Mouse (Mus musculus): ENCODE measurements around the gene Epb41l2. TPM values are rescaled to one million over a fixed set of nuclear protein-coding genes. Genes with fewer than 3 reads are reported as not detected.

Gene Epb41l2
- 54.0 and 79.4 TPM in 2 replicates for polyA plus RNA-seq (2016; fragmentation: Nextera tagmentation; extraction: Ambion mirVana)

DNA sequence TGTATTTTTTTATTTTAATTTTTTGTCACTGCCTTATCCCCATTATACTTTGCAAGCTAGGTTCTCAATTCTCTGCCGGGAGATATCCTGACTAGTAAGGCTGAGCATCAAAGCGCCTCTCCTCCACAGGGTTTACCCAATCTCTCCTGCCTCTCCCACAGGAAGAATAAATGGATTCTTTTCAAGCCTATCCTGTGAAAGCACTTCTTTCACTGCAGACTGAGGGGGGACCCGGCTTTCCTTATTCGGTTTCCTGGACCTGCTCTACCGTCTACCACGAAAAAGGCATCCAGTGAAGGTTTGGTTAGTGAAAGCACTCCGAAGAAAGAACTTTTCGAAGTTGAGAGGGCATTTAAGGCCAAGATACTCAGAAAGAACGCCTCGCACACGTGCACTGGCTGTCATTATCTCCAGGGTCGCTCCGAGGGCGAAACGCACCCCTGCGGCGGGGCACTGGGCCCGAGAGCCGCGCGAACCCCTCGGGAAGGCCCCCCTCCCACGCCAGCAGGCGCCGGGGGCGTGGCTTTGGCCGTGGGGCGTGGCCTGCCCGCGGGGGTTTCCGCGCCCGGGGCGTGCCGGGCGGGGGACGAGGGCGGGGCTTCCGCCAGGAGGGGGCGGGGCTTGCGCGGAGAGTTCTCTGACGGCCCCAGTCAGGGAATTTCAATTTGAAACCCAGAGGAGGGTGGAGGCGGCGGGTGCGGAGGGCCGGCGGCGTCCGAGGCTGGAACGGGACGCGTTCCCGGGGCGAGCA is at the start of gene Epb41l2:
Epb41l2 (plus strand) TSS at position 591 of the 751 bp plus-strand sequence.
- H3K4me1 ChIP-seq = peaks cover 54% of the 10 kb centered on the region
- under 1% methylated on average over 55 of the region's 55 CpGs for WGBS
- H3K4me3 ChIP-seq = peak within 1 kb of the TSS; percentile 72
- H3K27me3 ChIP-seq (ENCODE audit: low read depth, poor library complexity, severe bottlenecking) = no peaks in the 10 kb centered on the region
- peak; percentile 97 for DNase-seq (ENCODE audit: low spot score)
- H3K36me3 ChIP-seq = no peaks in the 10 kb centered on the region
- H3K27ac ChIP-seq = peak within 1 kb of the TSS; percentile 96
- H3K9me3 ChIP-seq (replicated peaks) = no peaks in the 10 kb centered on the region

DNA sequence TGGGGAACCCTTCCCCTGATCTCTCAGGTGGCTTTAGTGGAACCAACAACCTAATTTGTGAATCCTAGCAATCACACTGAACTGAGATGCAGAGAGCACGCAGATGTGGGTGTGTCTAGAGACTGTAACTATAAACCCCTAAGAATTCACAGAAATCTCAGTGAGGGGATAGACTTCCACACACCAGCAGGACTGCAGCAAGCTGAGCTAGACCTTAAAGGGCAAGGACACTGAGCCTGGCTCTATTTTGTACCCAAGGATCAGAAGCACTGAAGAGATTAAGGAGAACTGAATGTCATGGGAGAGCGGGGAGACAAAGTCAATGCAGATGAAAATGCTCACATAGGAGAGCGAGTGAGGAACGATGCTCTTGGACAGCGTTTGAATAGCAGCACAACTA is 49.6 kb upstream of the Epb41l2 start:
- WGBS = 93% methylated on average over 5 of the region's 5 CpGs
- Histone ChIP-seq H3K4me3 (no peak overlapping the region), H3K27me3 (ENCODE audit: low read depth, poor library complexity, severe bottlenecking) (0 out of 2 replicates have a peak, but pooled peaks cover 4% of the 10 kb centered on the region), H3K27ac (no peak overlapping the region), H3K9me3 (replicated peaks) (no peaks in the 10 kb centered on the region), H3K36me3 (no peaks in the 10 kb centered on the region), H3K4me1 (peaks cover 14% of the 10 kb centered on the region)
- no peak for DNase-seq (ENCODE audit: low spot score)

DNA sequence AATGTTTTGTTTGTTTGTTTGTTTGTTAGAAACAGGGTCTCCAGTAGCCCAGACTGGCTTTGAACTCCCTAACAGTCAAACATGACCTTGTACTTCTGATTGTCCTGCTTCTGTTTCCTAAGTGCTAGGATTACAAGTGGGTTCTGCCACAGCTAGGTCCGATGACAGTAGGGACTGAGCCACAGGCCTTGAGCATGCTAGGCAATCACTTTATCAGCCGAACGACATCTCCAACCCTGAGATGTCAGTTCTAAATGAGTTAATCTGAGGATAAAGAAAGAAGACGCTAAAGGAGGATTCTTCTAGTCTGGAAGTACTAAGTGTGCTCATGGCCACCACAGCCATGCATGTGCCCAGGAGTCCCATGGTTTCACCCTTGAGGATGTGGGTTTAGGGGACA is 48.9 kb upstream of the Epb41l2 start:
- H3K4me3 ChIP-seq = no peak overlapping the region
- H3K27me3 ChIP-seq (ENCODE audit: low read depth, poor library complexity, severe bottlenecking) = 0 out of 2 replicates have a peak, but pooled peaks cover 4% of the 10 kb centered on the region
- H3K27ac ChIP-seq = no peak overlapping the region
- WGBS = 85% methylated on average over 4 of the region's 4 CpGs
- no peak for DNase-seq (ENCODE audit: low spot score)
- H3K9me3 ChIP-seq (replicated peaks) = no peaks in the 10 kb centered on the region
- no peaks in the 10 kb centered on the region for H3K36me3 ChIP-seq
- peaks cover 14% of the 10 kb centered on the region for H3K4me1 ChIP-seq

DNA sequence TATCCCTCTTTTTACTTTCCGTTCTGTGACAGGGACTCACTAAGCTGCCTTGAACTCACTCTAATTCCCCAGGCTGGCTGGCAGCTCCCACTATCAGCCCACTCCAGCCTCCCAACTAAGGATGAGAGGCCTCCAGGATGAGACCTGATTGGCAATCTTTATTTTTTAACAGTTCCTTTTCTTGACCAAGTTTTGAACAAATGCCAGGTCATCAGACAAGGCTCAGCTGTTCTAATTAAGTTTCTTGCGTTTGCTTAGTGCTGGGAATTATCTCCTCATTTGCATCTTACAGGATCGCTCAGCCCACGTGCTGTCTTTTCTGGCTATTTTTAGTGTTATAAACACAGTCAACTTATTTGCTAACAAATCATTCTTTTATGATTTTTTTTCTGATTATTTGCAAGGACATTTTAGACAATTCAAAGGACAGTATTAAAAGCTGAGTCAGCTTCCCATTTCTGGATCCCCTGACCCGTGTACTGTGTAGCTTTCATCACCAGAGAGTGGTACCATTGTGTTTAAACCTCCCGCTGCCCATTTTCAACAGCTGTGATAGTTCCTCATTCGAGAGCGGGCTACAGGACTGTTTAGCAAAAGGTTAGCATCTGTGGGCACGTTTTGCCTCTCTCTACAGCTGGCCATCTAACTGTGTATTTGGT is 47.9 kb upstream of the Epb41l2 start:
- Histone ChIP-seq H3K27ac (no peak overlapping the region), H3K9me3 (replicated peaks) (no peaks in the 10 kb centered on the region), H3K36me3 (no peaks in the 10 kb centered on the region), H3K4me3 (no peak overlapping the region), H3K4me1 (peaks cover 14% of the 10 kb centered on the region), H3K27me3 (ENCODE audit: low read depth, poor library complexity, severe bottlenecking) (0 out of 2 replicates have a peak, but pooled peaks cover 4% of the 10 kb centered on the region)
- 80% methylated on average over 9 of the region's 9 CpGs for WGBS
- DNase-seq (ENCODE audit: low spot score) = no peak

DNA sequence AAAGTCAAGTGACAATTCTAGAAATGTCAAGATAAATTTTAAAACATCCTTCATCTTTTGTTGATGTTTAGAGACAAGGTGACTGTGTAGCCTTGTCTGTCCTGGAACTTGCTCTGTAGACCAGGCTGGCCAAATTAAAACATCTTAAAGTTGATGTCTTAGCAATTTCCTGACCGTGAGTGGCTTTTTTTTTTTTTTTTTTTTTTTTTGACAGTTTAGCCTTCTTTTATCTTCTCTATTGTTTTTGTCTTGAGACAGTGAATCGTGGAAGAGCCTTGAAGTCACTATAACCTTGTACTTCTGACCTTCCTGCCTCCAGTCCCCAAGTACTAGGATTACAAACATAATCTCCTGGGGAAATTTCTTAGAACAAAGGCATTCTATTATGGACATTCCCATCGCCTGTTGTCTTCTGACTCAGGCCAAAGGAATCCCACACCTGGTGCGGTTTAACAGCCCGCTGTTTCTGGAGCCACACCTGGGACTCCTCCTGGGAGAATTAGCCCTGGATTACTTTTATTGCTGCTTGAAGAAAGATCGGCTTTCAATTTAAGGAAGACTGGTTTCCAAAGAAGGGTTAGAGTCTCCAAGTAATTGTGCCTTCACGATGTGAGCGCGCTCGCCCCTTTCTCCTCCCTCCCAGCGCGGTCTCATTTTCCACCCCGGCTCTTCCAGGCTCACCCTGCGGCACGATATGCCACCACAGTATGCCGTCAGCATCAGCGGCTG is 45.6 kb upstream of the Epb41l2 start:
- peaks cover 14% of the 10 kb centered on the region for H3K4me1 ChIP-seq
- no peak overlapping the region for H3K27ac ChIP-seq
- peak overlapping the region; percentile 14; the same call in 1 of the 2 replicates for H3K4me3 ChIP-seq
- H3K27me3 ChIP-seq (ENCODE audit: low read depth, poor library complexity, severe bottlenecking) = 0 out of 2 replicates have a peak, but pooled peaks cover 4% of the 10 kb centered on the region
- no peaks in the 10 kb centered on the region for H3K9me3 ChIP-seq (replicated peaks)
- 8% methylated on average over 17 of the region's 17 CpGs for WGBS
- DNase-seq (ENCODE audit: low spot score) = peak; percentile 45
- H3K36me3 ChIP-seq = no peaks in the 10 kb centered on the region

DNA sequence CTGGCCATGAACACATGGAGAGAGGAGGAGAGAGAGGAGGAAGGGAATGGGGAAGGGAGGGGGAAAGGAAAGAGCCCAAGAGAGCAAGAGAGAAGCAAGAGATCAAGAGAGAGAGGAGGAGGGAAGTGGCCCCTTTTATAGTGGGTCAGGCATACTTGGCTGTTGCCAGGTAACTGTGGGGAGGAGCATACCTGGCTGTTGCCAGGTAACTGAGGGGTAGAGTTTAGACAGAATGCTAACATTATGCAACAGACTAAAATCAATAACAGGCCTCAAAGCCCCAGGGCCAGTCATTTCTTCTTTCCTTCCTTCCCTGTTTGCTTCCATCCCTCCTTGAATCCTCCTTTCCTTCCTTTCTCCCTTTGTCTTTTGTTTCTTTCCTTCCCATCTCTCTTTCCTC is 41.9 kb upstream of the Epb41l2 start:
- Histone ChIP-seq H3K27ac (no peak overlapping the region), H3K4me3 (no peak overlapping the region), H3K27me3 (ENCODE audit: low read depth, poor library complexity, severe bottlenecking) (0 out of 2 replicates have a peak, but pooled peaks cover 2% of the 10 kb centered on the region), H3K4me1 (peaks cover 14% of the 10 kb centered on the region), H3K36me3 (no peaks in the 10 kb centered on the region), H3K9me3 (replicated peaks) (no peaks in the 10 kb centered on the region)
- DNase-seq (ENCODE audit: low spot score) = no peak

DNA sequence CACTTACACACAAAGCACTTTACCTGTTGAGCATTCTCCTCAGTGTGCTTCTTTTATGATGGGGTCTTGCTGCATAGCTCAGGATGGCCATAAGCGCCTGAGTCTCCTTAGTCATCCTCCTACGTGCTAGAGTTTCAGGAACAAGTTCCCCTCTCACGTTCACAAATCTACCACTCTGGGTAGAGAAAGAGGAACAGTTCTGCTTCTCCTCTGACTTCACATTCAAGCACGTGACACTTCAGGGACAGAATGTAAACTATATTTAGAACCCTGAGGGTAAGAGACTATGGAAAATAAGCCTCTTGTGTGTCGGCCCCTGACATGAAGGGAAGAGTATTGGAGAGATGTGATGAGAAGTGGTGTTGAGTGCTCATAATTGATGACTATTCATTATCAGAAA is 41.2 kb upstream of the Epb41l2 start:
- 90% methylated on average over 5 of the region's 5 CpGs for WGBS
- Histone ChIP-seq H3K4me3 (no peak overlapping the region), H3K36me3 (no peaks in the 10 kb centered on the region), H3K4me1 (peaks cover 10% of the 10 kb centered on the region), H3K27ac (no peak overlapping the region), H3K9me3 (replicated peaks) (no peaks in the 10 kb centered on the region), H3K27me3 (ENCODE audit: low read depth, poor library complexity, severe bottlenecking) (no peaks in the 10 kb centered on the region)
- no peak for DNase-seq (ENCODE audit: low spot score)

DNA sequence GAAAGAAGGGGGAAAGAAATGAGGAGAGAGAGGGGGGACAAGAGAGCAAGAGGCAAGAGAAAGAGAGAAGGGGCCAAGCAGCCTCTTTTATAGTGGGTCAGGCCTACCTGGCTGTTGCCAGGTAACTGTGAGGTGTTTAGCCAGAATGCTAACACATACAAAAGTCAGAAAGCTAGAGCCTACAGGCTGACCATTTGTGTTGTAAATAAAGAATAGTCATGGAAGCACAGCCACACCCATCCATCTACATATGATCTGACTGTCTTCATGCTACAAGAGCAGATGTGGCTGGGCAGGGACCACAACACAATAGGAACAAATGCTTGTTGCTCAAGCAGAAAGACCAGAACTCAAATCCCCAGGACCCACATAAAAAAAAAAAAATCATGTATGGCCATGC is 40.1 kb upstream of the Epb41l2 start:
- no peaks in the 10 kb centered on the region for H3K9me3 ChIP-seq (replicated peaks)
- H3K4me1 ChIP-seq = peaks cover 4% of the 10 kb centered on the region
- no peaks in the 10 kb centered on the region for H3K27me3 ChIP-seq (ENCODE audit: low read depth, poor library complexity, severe bottlenecking)
- no peak overlapping the region for H3K27ac ChIP-seq
- no peaks in the 10 kb centered on the region for H3K36me3 ChIP-seq
- no peak overlapping the region for H3K4me3 ChIP-seq
- DNase-seq (ENCODE audit: low spot score) = no peak

DNA sequence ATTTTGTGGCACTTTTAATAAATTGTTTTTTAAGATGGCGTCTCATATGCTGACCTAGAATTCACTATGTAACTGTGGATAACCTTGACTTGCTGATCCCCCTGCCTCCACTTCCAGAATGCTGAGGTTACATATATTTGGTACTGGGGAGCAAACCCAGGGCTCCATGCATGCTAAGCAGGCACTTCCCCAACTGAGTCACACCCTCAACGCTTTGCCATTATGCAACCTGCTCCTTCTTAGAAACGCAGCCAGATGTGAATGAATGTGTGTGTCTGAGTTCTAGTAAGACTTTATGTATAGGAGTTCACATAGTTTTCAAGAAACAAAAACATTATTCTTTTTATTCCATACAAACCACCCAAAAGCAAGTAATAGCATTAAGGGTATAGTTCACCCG is 38.4 kb upstream of the Epb41l2 start:
- H3K4me3 ChIP-seq = no peak overlapping the region
- no peaks in the 10 kb centered on the region for H3K36me3 ChIP-seq
- DNase-seq (ENCODE audit: low spot score) = no peak
- H3K27ac ChIP-seq = no peak overlapping the region
- WGBS = 86% methylated on average over 4 of the region's 4 CpGs
- no peaks in the 10 kb centered on the region for H3K9me3 ChIP-seq (replicated peaks)
- H3K27me3 ChIP-seq (ENCODE audit: low read depth, poor library complexity, severe bottlenecking) = no peaks in the 10 kb centered on the region
- H3K4me1 ChIP-seq = no peaks in the 10 kb centered on the region

DNA sequence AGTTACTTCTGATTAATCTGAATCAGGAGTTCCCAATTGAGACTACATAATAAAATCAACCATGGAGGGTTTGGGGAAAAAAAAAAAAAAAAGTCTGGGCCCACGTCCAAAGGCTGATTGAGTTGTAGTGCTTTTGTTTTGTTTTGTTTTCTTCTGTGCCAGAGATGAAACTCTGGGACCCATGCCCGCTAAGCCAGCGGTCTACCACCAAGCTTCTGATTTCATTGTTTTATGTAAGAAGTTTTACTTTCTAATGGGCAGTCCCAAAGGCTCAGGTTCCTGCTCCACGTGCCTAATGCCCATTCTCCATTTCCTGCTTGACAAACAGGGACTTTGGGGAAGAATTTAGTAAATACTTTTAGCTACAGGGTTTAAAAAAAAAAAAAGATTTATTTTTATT is 33.9 kb upstream of the Epb41l2 start:
- 91% methylated on average over 4 of the region's 4 CpGs for WGBS
- Histone ChIP-seq H3K4me3 (no peak overlapping the region), H3K27ac (no peak overlapping the region), H3K27me3 (ENCODE audit: low read depth, poor library complexity, severe bottlenecking) (no peaks in the 10 kb centered on the region), H3K4me1 (no peaks in the 10 kb centered on the region), H3K9me3 (replicated peaks) (no peaks in the 10 kb centered on the region), H3K36me3 (no peaks in the 10 kb centered on the region)
- DNase-seq (ENCODE audit: low spot score) = no peak

DNA sequence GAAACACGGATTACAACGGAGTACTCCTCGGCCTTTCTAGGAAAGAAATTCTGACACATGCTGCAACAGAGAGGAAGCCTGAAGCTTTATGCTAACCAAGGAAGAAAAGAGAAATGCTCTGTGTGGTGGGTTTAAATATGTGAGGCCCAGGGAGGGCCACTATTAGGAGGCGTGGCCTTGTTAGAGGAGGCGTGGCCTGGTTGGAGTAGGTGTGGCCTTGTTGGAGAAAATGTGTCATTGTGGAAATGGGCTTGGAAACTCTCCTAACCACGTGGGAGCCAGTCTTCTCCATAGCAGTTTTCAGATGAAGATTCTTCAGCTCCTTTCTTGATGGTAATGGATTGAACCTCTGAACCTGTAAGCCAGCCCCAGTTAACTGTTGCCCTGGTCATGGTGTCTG is 32.1 kb upstream of the Epb41l2 start:
- 82% methylated on average over 6 of the region's 6 CpGs for WGBS
- no peaks in the 10 kb centered on the region for H3K9me3 ChIP-seq (replicated peaks)
- H3K27me3 ChIP-seq (ENCODE audit: low read depth, poor library complexity, severe bottlenecking) = no peaks in the 10 kb centered on the region
- no peak overlapping the region for H3K27ac ChIP-seq
- DNase-seq (ENCODE audit: low spot score) = no peak
- no peak overlapping the region for H3K4me3 ChIP-seq
- no peaks in the 10 kb centered on the region for H3K4me1 ChIP-seq
- H3K36me3 ChIP-seq = no peaks in the 10 kb centered on the region

DNA sequence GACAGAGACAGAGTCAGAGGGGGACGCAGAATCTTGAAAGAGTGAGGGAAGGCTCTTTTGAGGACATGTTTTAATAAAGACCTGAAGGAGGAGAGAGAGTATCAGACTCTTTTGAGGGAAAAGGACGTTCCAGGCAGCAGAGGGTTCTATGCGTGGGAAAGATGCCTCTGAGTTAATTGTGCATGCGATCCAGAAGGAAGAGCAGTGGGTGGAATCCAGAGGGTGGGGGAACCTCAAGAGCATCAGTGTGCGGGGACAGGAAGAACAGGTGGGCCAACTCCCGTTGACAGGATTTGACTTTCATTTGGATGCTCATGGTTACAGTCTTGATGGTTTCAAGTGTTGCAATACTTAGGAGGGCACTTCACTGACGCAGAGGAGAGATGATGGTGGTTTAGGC is 29.5 kb upstream of the Epb41l2 start:
- H3K27me3 ChIP-seq (ENCODE audit: low read depth, poor library complexity, severe bottlenecking) = no peaks in the 10 kb centered on the region
- WGBS = 94% methylated on average over 7 of the region's 7 CpGs
- H3K4me1 ChIP-seq = no peaks in the 10 kb centered on the region
- no peaks in the 10 kb centered on the region for H3K36me3 ChIP-seq
- H3K9me3 ChIP-seq (replicated peaks) = no peaks in the 10 kb centered on the region
- H3K4me3 ChIP-seq = no peak overlapping the region
- DNase-seq (ENCODE audit: low spot score) = no peak
- no peak overlapping the region for H3K27ac ChIP-seq
